In genomic region chr12:89954441-89955070, GRCm38 (mm10) we compare ENCODE assay signal across 18 mouse cellular contexts.
DNase-seq lines count a peak whose midpoint lies in the region; ATAC-seq lines count a peak whose summit lies in the region.
"Had no signal": no experiment of that assay in that cellular context is flagged by ENCODE, and none has a peak within 500 bp of the region (broad histone marks: within the 10 kb centered on the region; RNA-seq: fewer than 3 reads in every experiment).

No protein-coding gene starts in this region.

- H3K4me1 ChIP-seq in forebrain, embryonic 13.5 days, result 0 out of 2 replicates have a peak, but pooled peaks cover 3% of the 10 kb centered on the region
- H3K4me1 ChIP-seq in intestine, embryonic 16.5 days (ENCODE audit: control insufficient read depth, insufficient read depth, low read length), result no peaks in the 10 kb centered on the region
- H3K4me1 ChIP-seq: embryonic facial prominence, embryonic 13.5 days; forebrain, embryonic 10.5 days; stomach, embryonic 15.5 days had no signal

- intact Hi-C loops in left cerebral cortex, postnatal 4 days (cut with DNase I), result no loop called here

- WGBS in forebrain, embryonic 13.5 days, result 70% methylated on average over 5 of the region's 5 CpGs
- WGBS in intestine, embryonic 16.5 days, result 75% methylated on average over 5 of the region's 5 CpGs

- H3K36me3 ChIP-seq in forebrain, embryonic 13.5 days (ENCODE audit: poor library complexity, severe bottlenecking), result no peaks in the 10 kb centered on the region
- no peaks in the 10 kb centered on the region for H3K36me3 ChIP-seq in intestine, embryonic 16.5 days (ENCODE audit: control insufficient read depth, insufficient read depth, low read length)
- H3K36me3 ChIP-seq: embryonic facial prominence, embryonic 13.5 days; forebrain, embryonic 10.5 days; stomach, embryonic 15.5 days had no signal

- ATAC-seq in granulocyte monocyte progenitor cell, adult 5-6 weeks (replicated peaks; ENCODE audit: poor library complexity, severe bottlenecking), result peak; percentile 95
- ATAC-seq in forebrain, embryonic 13.5 days, result no peak
- ATAC-seq in intestine, embryonic 16.5 days, result no peak

- H3K9ac ChIP-seq in forebrain, embryonic 13.5 days, result no peak overlapping the region
- no peak overlapping the region for H3K9ac ChIP-seq in intestine, embryonic 16.5 days (ENCODE audit: low read depth, low read length)
- H3K9ac ChIP-seq: embryonic facial prominence, embryonic 13.5 days; stomach, embryonic 15.5 days had no signal

- no peak overlapping the region for H3K4me2 ChIP-seq in forebrain, embryonic 13.5 days
- no peak overlapping the region for H3K4me2 ChIP-seq in intestine, embryonic 16.5 days (ENCODE audit: low read depth, low read length)
- H3K4me2 ChIP-seq: embryonic facial prominence, embryonic 13.5 days; stomach, embryonic 15.5 days had no signal

- no peak overlapping the region for H3K4me3 ChIP-seq in forebrain, embryonic 13.5 days
- no peak overlapping the region for H3K4me3 ChIP-seq in intestine, embryonic 16.5 days (ENCODE audit: low read length)
- H3K4me3 ChIP-seq: embryonic facial prominence, embryonic 13.5 days; forebrain, embryonic 10.5 days; heart, adult 2 months; left cerebral cortex, adult 2 months; stomach, embryonic 15.5 days had no signal

- H3K27ac ChIP-seq in forebrain, embryonic 13.5 days, result no peak overlapping the region
- no peak overlapping the region for H3K27ac ChIP-seq in intestine, embryonic 16.5 days (ENCODE audit: low read length)
- H3K27ac ChIP-seq: embryonic facial prominence, embryonic 13.5 days; forebrain, embryonic 10.5 days; heart, adult 2 months; left cerebral cortex, adult 2 months; stomach, embryonic 15.5 days had no signal

- no peaks in the 10 kb centered on the region for H3K9me3 ChIP-seq in forebrain, embryonic 13.5 days (replicated peaks)
- no peaks in the 10 kb centered on the region for H3K9me3 ChIP-seq in intestine, embryonic 16.5 days (ENCODE audit: control insufficient read depth, low read length)
- H3K9me3 ChIP-seq: embryonic facial prominence, embryonic 13.5 days; forebrain, embryonic 10.5 days; stomach, embryonic 15.5 days had no signal

- peak; percentile 52 for DNase-seq in left cerebral cortex, postnatal 4 days
- DNase-seq in left cerebral cortex, adult 9 months (ENCODE audit: low spot score in 2 of 2), result no peak
- peak; percentile 75 to 86 for DNase-seq in cerebellum, adult 18-20 months
- DNase-seq in thymus, postnatal 14 days, result peak; percentile 33
- no peak for DNase-seq in layer of hippocampus, adult 8-10 months (ENCODE audit: low spot score in 2 of 2)
- DNase-seq: adrenal gland, postnatal 25 days; B cell, adult 2 months; heart, adult 2 months; heart, postnatal 14 days; kidney, adult 18-20 months; lung, adult 18-20 months had no signal

- H3K27me3 ChIP-seq in forebrain, embryonic 13.5 days, result no peaks in the 10 kb centered on the region
- H3K27me3 ChIP-seq in intestine, embryonic 16.5 days (replicated peaks; ENCODE audit: control insufficient read depth, insufficient read depth, low read length), result no peaks in the 10 kb centered on the region
- H3K27me3 ChIP-seq: embryonic facial prominence, embryonic 13.5 days; stomach, embryonic 15.5 days had no signal

Comparison
In these comparisons a context has a peak if more than half of its experiments do, and no peak if none do; other contexts are left out.
1. DNase-seq: peak in left cerebral cortex, postnatal 4 days (single experiment), cerebellum, adult 18-20 months (2 of 2) and thymus, postnatal 14 days (single experiment); none in left cerebral cortex, adult 9 months (0 of 2) and layer of hippocampus, adult 8-10 months (0 of 2).